Mouse (Mus musculus) liver, adult 2 months (tissue): Measurements from ENCODE around the gene Srsf4.

ENCODE experiments used
- CTCF ChIP-seq: fragments of 200-500 bp; IDR thresholded peaks from 2 replicates; pipeline ENCODE4 v1.5.1; 2011; ENCODE audit warnings: low read depth, low read length, control low read depth
- POLR2A ChIP-seq: fragments of 200-500 bp; IDR thresholded peaks from 2 replicates; pipeline ENCODE4 v1.6.1; 2011; ENCODE audit warnings: low read length, control low read depth; ENCODE audit not compliant: insufficient read depth; ENCODE audit errors: extremely low read depth

- TF ChIP-seq CTCF = no peak
- no peak for TF ChIP-seq POLR2A
Observed at GRCm38 (mm10) chr4:131833971-131834609, 39.3 kb upstream of the Srsf4 start.
